ENCODE assay signal across 8 mouse cellular contexts in genomic region chr11:61853659-61854058, GRCm38 (mm10). TPM values are rescaled to one million over a fixed set of nuclear protein-coding genes. Genes with fewer than 3 reads are reported as not detected.
DNase-seq lines count a peak whose midpoint lies in the region; ATAC-seq and TF ChIP-seq lines count a peak whose summit lies in the region.

No protein-coding gene starts in this region.

- H3K4me1 ChIP-seq in heart, adult 2 months (ENCODE audit: control insufficient read depth, insufficient read depth, low read length), result peaks cover 10% of the 10 kb centered on the region
- 0 out of 2 replicates have a peak, but pooled peaks cover 2% of the 10 kb centered on the region for H3K4me1 ChIP-seq in thymus, adult 2 months (replicated peaks; ENCODE audit: control insufficient read depth, insufficient read depth, low read length)
- no peaks in the 10 kb centered on the region; the same call in 1 of the 2 replicates for H3K4me1 ChIP-seq in liver, embryonic 11.5 days (replicated peaks; ENCODE audit: control insufficient read depth, insufficient read depth, low read length)
- H3K4me1 ChIP-seq in stomach, postnatal 0 days (replicated peaks; ENCODE audit: control insufficient read depth, insufficient read depth), result no peaks in the 10 kb centered on the region

- peaks cover 9% of the 10 kb centered on the region for H3K36me3 ChIP-seq in heart, adult 2 months (ENCODE audit: control insufficient read depth, insufficient read depth, low read length)
- no peaks in the 10 kb centered on the region for H3K36me3 ChIP-seq in thymus, adult 2 months (ENCODE audit: control insufficient read depth, insufficient read depth, low read length)
- H3K36me3 ChIP-seq in liver, embryonic 11.5 days (ENCODE audit: control insufficient read depth, insufficient read depth, low read length), result no peaks in the 10 kb centered on the region
- no peaks in the 10 kb centered on the region for H3K36me3 ChIP-seq in stomach, postnatal 0 days (ENCODE audit: control insufficient read depth, insufficient read depth, low read length)

- TF ChIP-seq CTCF in heart, adult 2 months (IDR thresholded peaks at IDR 0.05), result no peak
- no peak for TF ChIP-seq CTCF in thymus, adult 2 months (IDR thresholded peaks at IDR 0.05; ENCODE audit: borderline replicate concordance, control insufficient read depth, extremely low read depth, insufficient read depth, low read length, poor library complexity)
- no peak for TF ChIP-seq CTCF in stomach, postnatal 0 days (IDR thresholded peaks at IDR 0.05; ENCODE audit: low read depth)

- H3K27ac ChIP-seq in heart, adult 2 months, result peak overlapping the region; percentile 92
- no peak overlapping the region for H3K27ac ChIP-seq in thymus, adult 2 months (ENCODE audit: control insufficient read depth, insufficient read depth, low read length)
- H3K27ac ChIP-seq in liver, embryonic 11.5 days (ENCODE audit: low read depth, low read length), result no peak overlapping the region
- H3K27ac ChIP-seq in stomach, postnatal 0 days (replicated peaks), result no peak overlapping the region; the same call in 1 of the 2 replicates

- H3K9me3 ChIP-seq in liver, embryonic 11.5 days (ENCODE audit: control insufficient read depth, low read length), result no peaks in the 10 kb centered on the region
- no peaks in the 10 kb centered on the region for H3K9me3 ChIP-seq in stomach, postnatal 0 days (ENCODE audit: control insufficient read depth, low read length)

- WGBS in heart, adult 2 months, result 4% methylated on average over 5 of the region's 5 CpGs
- 18% methylated on average over 5 of the region's 5 CpGs for WGBS in thymus, adult 2 months
- WGBS in liver, embryonic 11.5 days, result 18% methylated on average over 5 of the region's 5 CpGs
- 11% methylated on average over 5 of the region's 5 CpGs for WGBS in stomach, postnatal 0 days

- H3K4me2 ChIP-seq in liver, embryonic 11.5 days, result peak overlapping the region; percentile 75
- H3K4me2 ChIP-seq in stomach, postnatal 0 days (replicated peaks; ENCODE audit: low read depth), result peak overlapping the region; percentile 88

- no peaks in the 10 kb centered on the region for H3K27me3 ChIP-seq in heart, adult 2 months (ENCODE audit: control insufficient read depth, insufficient read depth, low read length)
- H3K27me3 ChIP-seq in thymus, adult 2 months (ENCODE audit: control insufficient read depth, insufficient read depth, low read length), result no peaks in the 10 kb centered on the region
- H3K27me3 ChIP-seq in liver, embryonic 11.5 days (replicated peaks; ENCODE audit: control insufficient read depth, insufficient read depth, low read length), result no peaks in the 10 kb centered on the region
- no peaks in the 10 kb centered on the region for H3K27me3 ChIP-seq in stomach, postnatal 0 days (ENCODE audit: control insufficient read depth, insufficient read depth, low read length)

- H3K9ac ChIP-seq in heart, adult 2 months (ENCODE audit: low read depth, low read length), result peak overlapping the region; percentile 99
- H3K9ac ChIP-seq in liver, embryonic 11.5 days (ENCODE audit: low read depth, low read length), result peak overlapping the region; percentile 82
- H3K9ac ChIP-seq in stomach, postnatal 0 days (ENCODE audit: low read length), result peak overlapping the region; percentile 87

- DNase-seq in heart, adult 2 months, result no peak
- DNase-seq in heart, postnatal 36 days, result no peak
- DNase-seq in thymus, adult 2 months, result no peak
- DNase-seq in thymus, postnatal 25 days, result no peak
- DNase-seq in liver, embryonic 11.5 days (ENCODE audit: low spot score), result no peak
- DNase-seq in stomach, postnatal 0 days (ENCODE audit: low spot score), result no peak
- DNase-seq in right cerebral cortex, postnatal 25 days, result no peak
- no peak for DNase-seq in frontal cortex, postnatal 10 days (ENCODE audit: low spot score in 2 of 2)

- no peaks in the 10 kb centered on the region for H3K79me2 ChIP-seq in heart, adult 2 months (replicated peaks; ENCODE audit: control insufficient read depth, insufficient read depth, low read length)

- H3K4me3 ChIP-seq in heart, adult 2 months, result peak overlapping the region; percentile 63
- peak overlapping the region; percentile 75 for H3K4me3 ChIP-seq in thymus, adult 2 months (ENCODE audit: control insufficient read depth, insufficient read depth, low read length)
- H3K4me3 ChIP-seq in liver, embryonic 11.5 days (ENCODE audit: low read depth, low read length), result peak overlapping the region; percentile 94
- peak overlapping the region; percentile 71 for H3K4me3 ChIP-seq in stomach, postnatal 0 days (ENCODE audit: low read depth, low read length)

- TF ChIP-seq POLR2A in heart, adult 2 months (IDR thresholded peaks at IDR 0.05; ENCODE audit: insufficient read depth, low read depth, low read length), result no peak
- TF ChIP-seq POLR2A in thymus, adult 2 months (IDR thresholded peaks at IDR 0.05; ENCODE audit: control insufficient read depth, extremely low read depth, insufficient read depth, low read length, poor library complexity), result no peak

- intact Hi-C loops in heart, adult 2 months (cut with DNase I), result no loop called here
- intact Hi-C loops in heart, postnatal 36 days (cut with DNase I), result loop anchor here (2.0 kb wide), 1 partner anchor 75 kb away; no protein-coding TSS in a partner anchor

- no peak for TF ChIP-seq EP300 in heart, adult 2 months (IDR thresholded peaks at IDR 0.05; ENCODE audit: insufficient read depth, low read depth, low read length)
- TF ChIP-seq EP300 in stomach, postnatal 0 days (optimal IDR thresholded peaks at IDR 0.05), result no peak

- ATAC-seq in liver, embryonic 11.5 days (replicated peaks; ENCODE audit: low FRiP score), result no peak
- ATAC-seq in stomach, postnatal 0 days (ENCODE audit: low FRiP score, low TSS enrichment), result no peak

RNA-seq across cellular contexts. Expression of gene Ulk2, which starts 1.2 kb away (rescaled TPM):
- total RNA-seq in heart, adult 2 months (2021), result 10 to 100 TPM; 47.1 to 53.7 TPM
- polyA plus RNA-seq in heart, adult 2 months (2012; rRNA removed), result 65.4 and 93.3 TPM in 2 replicates
- total RNA-seq in heart, postnatal 36 days (2021), result 10 to 100 TPM; 51.0 to 55.7 TPM
- 57.3 and 61.2 TPM in 2 replicates for polyA plus RNA-seq in thymus, adult 2 months (2012; rRNA removed)
- polyA plus RNA-seq in liver, embryonic 11.5 days (2014; fragmentation: Nextera tagmentation; extraction: Ambion mirVana), result 6.9 and 8.4 TPM in 2 replicates
- 4.9 and 5.5 TPM in 2 replicates for polyA plus RNA-seq in stomach, postnatal 0 days (2015; fragmentation: Nextera tagmentation; extraction: Ambion mirVana)
